Mouse (Mus musculus) kidney, adult 18-20 months (tissue): ENCODE measurements around the gene Cercam.
"Not testable (repeated sequence)": the region's sequence is repeated elsewhere in the genome, so short reads cannot be mapped to it uniquely, and the experiment has no call there.

Experiments used
- DNase-seq: peaks from one replicate; pipeline ENCODE4 v3.0.0; 2021

The Cercam gene

GRCm38 (mm10) chr2:29855585-29856210 lies 13.3 kb upstream of the Cercam start:
- DNase-seq = no peak

- DNase-seq = no peak
These were observed 12.3 kb upstream of the Cercam start for GRCm38 (mm10) chr2:29856451-29857260.

GRCm38 (mm10) chr2:29857341-29857740 lies 11.6 kb upstream of the Cercam start:
- DNase-seq = no peak

- no peak for DNase-seq
These were observed 11.0 kb upstream of the Cercam start for GRCm38 (mm10) chr2:29857967-29858366.

GRCm38 (mm10) chr2:29858748-29859473 lies 10.1 kb upstream of the Cercam start:
- DNase-seq = peak; percentile 56

- DNase-seq = no peak
These were observed 3.8 kb upstream of the Cercam start for GRCm38 (mm10) chr2:29865125-29865524.

- DNase-seq = peak; percentile 16
These were observed 885 bp downstream of the Cercam start for GRCm38 (mm10) chr2:29869646-29870451.

- no peak for DNase-seq
These were observed 3.8 kb downstream of the Cercam start for GRCm38 (mm10) chr2:29872581-29873295.

GRCm38 (mm10) chr2:29873801-29874200 lies 4.8 kb downstream of the Cercam start:
- no peak for DNase-seq

- DNase-seq = no peak
These were observed 9.1 kb downstream of the Cercam start for GRCm38 (mm10) chr2:29878061-29878460.

- DNase-seq = no peak
These were observed 10.2 kb downstream of the Cercam start for GRCm38 (mm10) chr2:29879191-29879590.

GRCm38 (mm10) chr2:29879964-29880830 lies 11.2 kb downstream of the Cercam start:
- DNase-seq = no peak

- not testable (repeated sequence) for DNase-seq
These were observed 17.8 kb downstream of the Cercam start for GRCm38 (mm10) chr2:29886659-29887292.

- peak; percentile 100 for DNase-seq
These were observed 20.3 kb downstream of the Cercam start, which contains the start of gene Odf2 for GRCm38 (mm10) chr2:29889066-29889944. TSS of gene Odf2 (plus strand) at chr2:29889221.

- peak; percentile 87 for DNase-seq
These were observed 21.2 kb downstream of the Cercam start for GRCm38 (mm10) chr2:29889991-29890833.

GRCm38 (mm10) chr2:29891773-29892172 lies 22.8 kb downstream of the Cercam start:
- DNase-seq = no peak

- no peak for DNase-seq
These were observed 27.1 kb downstream of the Cercam start for GRCm38 (mm10) chr2:29896071-29896470.

- DNase-seq = no peak
These were observed 28.4 kb downstream of the Cercam start for GRCm38 (mm10) chr2:29897366-29897765.
